Mouse (Mus musculus) heart, embryonic 16.5 days (tissue): ENCODE measurements at regions not wholly inside any gene's neighbourhood (a gene's known extent, or its start where the extent isn't known, plus 50 kb on each side); places are given as distances from the start of the nearest gene placed in this dataset.

ENCODE experiments used
- ATAC-seq: fragments of 200-750 bp; cut with Nextera tagmentation; replicated peaks from 2 replicates; pipeline ENCODE4 v1.8.0; 2017; ENCODE audit warnings: moderate number of reproducible peaks; ENCODE audit not compliant: insufficient read depth, low FRiP score; ENCODE audit errors: extremely low read depth
- H3K27ac ChIP-seq: fragments of 300-500 bp; sonication (generic); 2 replicates; pipeline ENCODE4 v1.5.1; 2014; ENCODE audit warnings: mild to moderate bottlenecking, low read length, control low read depth, moderate library complexity
- H3K27me3 ChIP-seq: fragments of 300-500 bp; sonication (generic); 2 replicates; pipeline ENCODE4 v1.6.1; 2014; ENCODE audit warnings: low read length, mixed read lengths; ENCODE audit not compliant: control insufficient read depth, insufficient read depth
- H3K36me3 ChIP-seq: fragments of 300-500 bp; sonication (generic); 2 replicates; pipeline ENCODE4 v1.6.1; 2014; ENCODE audit not compliant: control insufficient read depth, insufficient read depth
- H3K4me1 ChIP-seq: fragments of 300-500 bp; sonication (generic); 2 replicates; pipeline ENCODE4 v1.6.1; 2014; ENCODE audit warnings: low read length, mixed read lengths; ENCODE audit not compliant: control insufficient read depth, insufficient read depth
- H3K4me2 ChIP-seq: fragments of 300-500 bp; sonication (generic); 2 replicates; pipeline ENCODE4 v1.6.1; 2014; ENCODE audit warnings: low read depth, mild to moderate bottlenecking, control low read depth, low read length
- H3K4me3 ChIP-seq: fragments of 300-500 bp; sonication (generic); 2 replicates; pipeline ENCODE4 v1.5.1; 2014; ENCODE audit warnings: mild to moderate bottlenecking, control low read depth, low read length
- H3K9ac ChIP-seq: fragments of 300-500 bp; sonication (generic); 2 replicates; pipeline ENCODE4 v1.6.1; 2014; ENCODE audit warnings: low read length, control low read depth
- H3K9me3 ChIP-seq: fragments of 300-500 bp; sonication (generic); replicated peaks from 2 replicates; pipeline ENCODE4 v1.6.1; 2016; ENCODE audit warnings: low read length; ENCODE audit not compliant: control insufficient read depth
- WGBS: fragments of 180-500 bp; shearing (Covaris S2); extraction: QIAGEN DNeasy Blood & Tissue Kit; methylation state at CpG from one replicate; pipeline ENCODE4 v1.1.7; 2014; 5-methylcytosine and 5-hydroxymethylcytosine counted together

DNA sequence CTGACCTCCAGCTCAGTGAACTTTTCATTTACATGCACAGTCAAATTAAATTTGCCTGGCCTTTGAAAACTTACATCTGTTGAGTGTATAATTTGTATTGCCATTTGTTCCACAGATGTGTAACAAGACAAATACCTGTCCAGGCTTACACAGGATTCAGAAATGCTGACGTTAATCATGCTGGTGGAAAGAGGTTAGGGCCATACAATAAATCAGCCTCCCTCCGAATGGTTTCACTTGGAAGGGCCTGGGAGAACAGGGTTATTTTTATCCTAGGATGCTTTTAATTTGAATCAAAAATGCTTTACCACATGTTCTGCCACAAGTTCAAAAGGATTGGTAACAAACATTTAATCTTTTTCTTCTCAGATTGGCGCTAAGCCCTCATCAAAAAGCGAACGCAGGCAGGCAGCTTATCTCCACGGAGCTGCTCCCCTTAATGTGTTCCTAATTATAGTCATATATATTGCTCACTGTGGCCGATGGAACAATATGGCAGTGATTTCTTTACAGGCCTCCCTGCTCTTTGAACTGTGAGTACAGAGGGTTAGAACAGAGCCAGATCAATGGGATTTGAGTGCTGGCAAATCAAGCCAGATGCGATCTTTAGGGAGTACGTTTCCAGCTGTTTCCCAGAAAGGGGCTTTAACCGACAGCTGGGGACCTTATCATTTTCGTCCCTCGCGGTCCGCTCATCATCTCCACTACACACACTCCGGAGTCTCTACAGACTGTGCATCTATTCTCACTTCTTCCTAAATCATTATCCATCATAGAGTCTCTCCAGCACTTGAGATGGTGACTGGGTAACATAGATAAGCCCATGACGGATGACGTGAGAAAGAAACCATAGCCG lies 313.9 kb downstream of the Ndfip2 start:
- Histone ChIP-seq H3K27me3 (no peaks in the 10 kb centered on the region), H3K4me3 (peak overlapping the region; percentile 24), H3K4me1 (peaks cover 10% of the 10 kb centered on the region), H3K9ac (peak overlapping the region; percentile 3; the same call in 1 of the 2 replicates), H3K9me3 (no peaks in the 10 kb centered on the region), H3K36me3 (no peaks in the 10 kb centered on the region), H3K27ac (no peak overlapping the region), H3K4me2 (peak overlapping the region; percentile 46)
- ATAC-seq, result no peak
- 33% methylated on average over 18 of the region's 18 CpGs for WGBS

GRCm38 (mm10) chr14:105570156-105570555 lies 311.8 kb downstream of the Ndfip2 start:
- WGBS, result 82% methylated on average over 6 of the region's 6 CpGs

DNA sequence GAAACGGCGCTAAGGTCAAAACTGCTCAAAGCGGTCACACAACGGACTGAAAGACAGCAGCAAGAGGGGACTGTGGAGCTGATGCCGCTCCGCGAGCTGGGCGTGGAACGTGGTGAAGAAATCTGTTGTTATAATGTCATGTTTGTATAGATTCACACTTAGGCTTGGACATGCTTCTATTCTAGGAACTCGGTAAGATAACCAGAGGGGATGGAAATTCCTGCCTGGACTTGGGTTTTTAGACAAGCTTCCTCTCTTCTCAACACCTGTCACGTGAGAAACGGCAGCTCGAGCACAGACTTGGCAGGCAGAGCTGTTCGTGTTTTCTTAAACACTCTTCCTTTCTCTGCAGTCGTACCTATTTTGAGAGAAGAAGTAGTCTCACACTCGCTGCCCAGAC lies 307.5 kb downstream of the Ndfip2 start:
- Histone ChIP-seq H3K27ac (peak overlapping the region; percentile 90), H3K9ac (peak overlapping the region; percentile 54), H3K36me3 (no peaks in the 10 kb centered on the region)

More at GRCm38 (mm10) chr14:105570156-105570555, 311.8 kb downstream of the Ndfip2 start:
- Histone ChIP-seq H3K9ac (no peak overlapping the region), H3K27me3 (no peaks in the 10 kb centered on the region), H3K4me1 (peaks cover 10% of the 10 kb centered on the region), H3K4me2 (no peak overlapping the region), H3K27ac (no peak overlapping the region), H3K9me3 (no peaks in the 10 kb centered on the region), H3K36me3 (no peaks in the 10 kb centered on the region), H3K4me3 (no peak overlapping the region)
- ATAC-seq, result no peak

DNA sequence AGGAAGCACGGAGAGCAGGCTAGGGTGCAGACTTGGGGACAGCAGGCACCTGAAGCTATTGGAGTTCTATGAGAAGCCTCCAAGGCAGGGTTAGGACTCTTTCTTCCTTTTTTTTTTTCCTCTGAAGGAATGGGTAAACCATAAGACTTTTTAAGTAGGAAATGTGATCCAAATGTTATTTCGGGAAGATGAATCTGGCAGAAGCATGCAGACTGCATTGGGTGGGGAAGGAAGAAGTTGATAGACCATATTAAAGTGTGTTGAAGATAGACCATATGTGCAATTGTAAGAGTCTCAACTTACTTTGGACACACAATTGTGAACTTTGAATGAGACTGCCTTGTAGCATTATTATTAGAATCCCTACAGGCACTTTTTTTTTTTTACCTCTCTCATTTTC lies 304.5 kb downstream of the Ndfip2 start:
- WGBS, result 94% methylated on average over 2 of the region's 2 CpGs
- H3K4me3 ChIP-seq, result no peak overlapping the region
- H3K4me1 ChIP-seq, result no peaks in the 10 kb centered on the region
- H3K4me2 ChIP-seq, result no peak overlapping the region
- no peak overlapping the region for H3K9ac ChIP-seq
- H3K27me3 ChIP-seq, result no peaks in the 10 kb centered on the region
- ATAC-seq, result no peak
- no peak overlapping the region for H3K27ac ChIP-seq
- H3K36me3 ChIP-seq, result 0 out of 2 replicates have a peak, but pooled peaks cover 2% of the 10 kb centered on the region
- H3K9me3 ChIP-seq, result no peaks in the 10 kb centered on the region

More for the DNA sequence above, 307.5 kb downstream of the Ndfip2 start:
- whole genome bisulfite sequencing, result 28% methylated on average over 16 of the region's 16 CpGs
- ATAC-seq, result peak; percentile 84
- H3K27me3 ChIP-seq, result no peaks in the 10 kb centered on the region
- H3K4me2 ChIP-seq, result peak overlapping the region; percentile 61
- no peaks in the 10 kb centered on the region for H3K9me3 ChIP-seq
- H3K4me3 ChIP-seq, result peak overlapping the region; percentile 44
- no peaks in the 10 kb centered on the region for H3K4me1 ChIP-seq

- ATAC-seq, result no peak
- no peak overlapping the region for H3K27ac ChIP-seq
- 0 out of 2 replicates have a peak, but pooled peaks cover 2% of the 10 kb centered on the region for H3K36me3 ChIP-seq
- no peaks in the 10 kb centered on the region for H3K27me3 ChIP-seq
- no peak overlapping the region for H3K9ac ChIP-seq
- H3K4me3 ChIP-seq, result no peak overlapping the region
- H3K9me3 ChIP-seq, result no peaks in the 10 kb centered on the region
- no peak overlapping the region for H3K4me2 ChIP-seq
- H3K4me1 ChIP-seq, result no peaks in the 10 kb centered on the region
- 64% methylated on average over 3 of the region's 3 CpGs for WGBS
These were observed 298.4 kb downstream of the Ndfip2 start for GRCm38 (mm10) chr14:105556813-105557212.

GRCm38 (mm10) chr14:105544066-105544465 lies 285.7 kb downstream of the Ndfip2 start:
- Histone ChIP-seq H3K9ac (no peak overlapping the region), H3K4me1 (peaks cover 2% of the 10 kb centered on the region; the same call in 1 of the 2 replicates), H3K4me3 (no peak overlapping the region), H3K9me3 (no peaks in the 10 kb centered on the region), H3K4me2 (no peak overlapping the region), H3K27ac (no peak overlapping the region), H3K36me3 (no peaks in the 10 kb centered on the region), H3K27me3 (no peaks in the 10 kb centered on the region)
- WGBS, result 89% methylated on average over 3 of the region's 3 CpGs
- no peak for ATAC-seq

- H3K27ac ChIP-seq, result no peak overlapping the region
- H3K4me1 ChIP-seq, result peaks cover 2% of the 10 kb centered on the region; the same call in 1 of the 2 replicates
- H3K27me3 ChIP-seq, result no peaks in the 10 kb centered on the region
- WGBS, result 24% methylated on average over 15 of the region's 15 CpGs
- H3K4me3 ChIP-seq, result peak overlapping the region; percentile 19
- H3K9me3 ChIP-seq, result no peaks in the 10 kb centered on the region
- no peaks in the 10 kb centered on the region for H3K36me3 ChIP-seq
- H3K4me2 ChIP-seq, result peak overlapping the region; percentile 53
- no peak for ATAC-seq
- peak overlapping the region; percentile 34; the same call in 1 of the 2 replicates for H3K9ac ChIP-seq
These were observed 284.2 kb downstream of the Ndfip2 start for GRCm38 (mm10) chr14:105542486-105543145.

- peaks cover 2% of the 10 kb centered on the region; the same call in 1 of the 2 replicates for H3K4me1 ChIP-seq
- no peaks in the 10 kb centered on the region for H3K9me3 ChIP-seq
- H3K27me3 ChIP-seq, result no peaks in the 10 kb centered on the region
- peak overlapping the region; percentile 53; the same call in 1 of the 2 replicates for H3K4me2 ChIP-seq
- ATAC-seq, result no peak
- no peak overlapping the region for H3K9ac ChIP-seq
- no peak overlapping the region for H3K4me3 ChIP-seq
- H3K36me3 ChIP-seq, result no peaks in the 10 kb centered on the region
- H3K27ac ChIP-seq, result no peak overlapping the region
- 63% methylated on average over 8 of the region's 8 CpGs for WGBS
These were observed 283.7 kb downstream of the Ndfip2 start for GRCm38 (mm10) chr14:105542090-105542485.
